Comparison of ENCODE assay signal across 1 mouse cellular context in the genomic region with DNA sequence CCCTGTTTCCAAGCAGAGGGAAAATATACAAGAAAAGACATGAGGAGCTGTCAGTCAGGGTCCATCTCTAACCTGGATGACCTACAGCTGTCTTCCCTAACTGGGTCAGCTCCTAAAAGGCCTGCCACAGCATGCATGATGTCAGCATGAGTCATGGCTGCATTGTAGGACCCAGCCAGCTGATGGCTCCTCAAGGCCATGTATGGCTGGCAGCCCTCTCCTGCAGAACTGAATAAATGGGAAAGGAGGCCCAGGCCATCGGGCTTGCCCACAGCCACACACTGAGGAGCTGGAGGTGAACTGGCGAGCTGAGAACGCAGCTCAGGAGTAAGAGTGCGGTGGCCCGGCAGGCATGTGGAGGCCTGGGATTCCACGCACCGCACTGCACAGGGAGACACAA.
A peak's percentile ranks its signal among the peaks of the same experiment; 100 is the strongest.
TF ChIP-seq lines count a peak whose summit lies in the region.

No protein-coding gene starts in this region.

TF ChIP-seq in C2C12, 6 proteins besides CTCF, POLR2A, EP300 and RAD21 (continued from another document):
- TF ChIP-seq FOSL1 (IDR thresholded peaks at IDR 0.05; ENCODE audit: insufficient read depth, low read length, poor library complexity, severe bottlenecking) (peak; percentile 62), MYOG (IDR thresholded peaks at IDR 0.05; ENCODE audit: control insufficient read depth, extremely low read depth, insufficient read length) (no peak), USF1 (IDR thresholded peaks at IDR 0.05; ENCODE audit: low read depth) (no peak), MYOD1 (IDR thresholded peaks at IDR 0.05; ENCODE audit: control insufficient read depth, insufficient read length, low read depth) (peak; percentile 84)
